Mouse (Mus musculus) right cerebral cortex, postnatal 10 days (tissue): ENCODE data around the gene Hes1.

Experiments used
- DNase-seq, 2 experiments: peaks; one replicate each; pipeline ENCODE4 v3.0.0; 2021; ENCODE audit warnings: low spot score in 2 of 2

Gene Hes1

DNA sequence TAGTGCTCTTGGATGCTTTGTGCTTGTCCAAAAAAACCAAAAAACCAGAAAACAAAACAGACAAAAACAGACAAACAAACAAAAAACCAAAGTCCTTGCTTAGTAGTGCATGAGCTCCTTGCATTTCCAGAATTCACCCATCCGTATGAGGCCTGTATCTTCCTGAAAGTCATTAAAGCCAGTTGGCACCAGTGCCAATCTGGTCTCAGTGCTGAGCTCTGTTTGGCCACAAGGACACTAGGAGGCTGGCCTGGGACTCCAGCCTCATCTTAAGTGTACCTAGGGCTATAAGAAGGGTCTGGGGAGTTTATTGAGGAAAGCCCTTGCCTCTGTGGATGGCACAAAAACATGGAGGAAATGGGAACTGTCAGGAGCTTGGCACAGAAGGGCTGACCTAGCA lies 50.3 kb downstream of the Hes1 start:
- no peak for DNase-seq
